Mouse (Mus musculus): ENCODE results near the gene Arid3b.

Gene Arid3b

GRCm38 (mm10) chr9:57829812-57830557 is 6.6 kb downstream of the Arid3b start:
- no peak for DNase-seq

GRCm38 (mm10) chr9:57823397-57823796 is 13.2 kb downstream of the Arid3b start:
- DNase-seq: no peak

- DNase-seq: no peak
Measured at GRCm38 (mm10) chr9:57822812-57823211, 13.8 kb downstream of the Arid3b start.

GRCm38 (mm10) chr9:57820186-57821080 is 16.2 kb downstream of the Arid3b start:
- DNase-seq: no peak

GRCm38 (mm10) chr9:57817220-57817667 is 19.3 kb downstream of the Arid3b start:
- DNase-seq: peak; percentile 43

GRCm38 (mm10) chr9:57814866-57815265 is 21.7 kb downstream of the Arid3b start:
- no peak for DNase-seq

- no peak for DNase-seq
Measured at GRCm38 (mm10) chr9:57814014-57814413, 22.6 kb downstream of the Arid3b start.

- no peak for DNase-seq
Measured at GRCm38 (mm10) chr9:57811793-57812733, 24.5 kb downstream of the Arid3b start.

- peak; percentile 45 for DNase-seq
Measured at GRCm38 (mm10) chr9:57810691-57811090, 25.9 kb downstream of the Arid3b start.

- DNase-seq: peak; percentile 47
Measured at GRCm38 (mm10) chr9:57808771-57809310, 27.8 kb downstream of the Arid3b start.

- no peak for DNase-seq
Measured at GRCm38 (mm10) chr9:57807174-57807651, 29.4 kb downstream of the Arid3b start.

- peak; percentile 32 for DNase-seq
Measured at GRCm38 (mm10) chr9:57806066-57806481, 30.5 kb downstream of the Arid3b start.

GRCm38 (mm10) chr9:57805087-57805737 is 31.4 kb downstream of the Arid3b start:
- no peak for DNase-seq

GRCm38 (mm10) chr9:57803839-57804238 is 32.8 kb downstream of the Arid3b start:
- DNase-seq: no peak

GRCm38 (mm10) chr9:57803047-57803446 is 33.5 kb downstream of the Arid3b start:
- no peak for DNase-seq

- no peak for DNase-seq
Measured at GRCm38 (mm10) chr9:57800325-57800975, 36.1 kb downstream of the Arid3b start.

GRCm38 (mm10) chr9:57798725-57799253 is 37.8 kb downstream of the Arid3b start:
- no peak for DNase-seq

- peak; percentile 8 for DNase-seq
Measured at GRCm38 (mm10) chr9:57797456-57797855, 39.1 kb downstream of the Arid3b start.

GRCm38 (mm10) chr9:57789733-57790132 is 46.9 kb downstream of the Arid3b start:
- DNase-seq: no peak

- DNase-seq: no peak
Measured at GRCm38 (mm10) chr9:57782656-57783055, 53.9 kb downstream of the Arid3b start.

- DNase-seq: no peak
Measured at GRCm38 (mm10) chr9:57775736-57776135, 60.9 kb downstream of the Arid3b start.
